Mouse (Mus musculus) adrenal gland, adult (tissue): ENCODE data around the gene Rab3il1.

Source experiments
- DNase-seq, 2 experiments: peaks; one replicate each; pipeline ENCODE4 v3.0.0; 2022 to 2023; ENCODE audit warnings: low spot score in 1 of 2; ENCODE audit not compliant: inconsistent age in 2 of 2

Gene Rab3il1

DNA sequence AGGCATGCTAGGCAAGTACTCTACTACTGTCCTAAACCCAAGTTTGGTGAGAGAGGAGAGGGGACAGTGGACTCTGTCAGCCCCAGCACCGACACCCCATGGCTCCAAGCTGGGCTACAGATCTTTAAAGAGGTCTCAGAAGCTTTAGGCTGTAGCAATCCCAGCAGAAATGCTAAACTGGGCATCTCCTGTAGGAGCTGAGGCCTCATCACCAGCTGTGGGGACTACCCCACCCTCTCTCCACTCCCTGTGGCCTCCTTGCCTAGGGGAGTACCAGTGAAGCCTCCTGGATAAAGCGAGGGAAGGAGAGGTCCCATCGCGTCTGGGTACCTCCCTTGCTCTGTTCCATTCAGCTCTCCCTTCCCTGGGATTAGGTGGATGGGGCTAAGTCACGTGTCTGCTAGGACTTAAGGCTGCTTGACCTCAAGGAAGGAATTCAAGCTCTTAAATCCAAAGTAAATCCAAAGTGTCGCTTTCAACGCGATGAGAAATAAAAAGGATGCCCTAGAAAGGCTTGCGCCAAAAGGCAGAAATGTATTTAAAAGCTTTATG, 57.5 kb downstream of the Rab3il1 start:
- peak in 1 of 2 experiments; percentile 68 for DNase-seq

DNA sequence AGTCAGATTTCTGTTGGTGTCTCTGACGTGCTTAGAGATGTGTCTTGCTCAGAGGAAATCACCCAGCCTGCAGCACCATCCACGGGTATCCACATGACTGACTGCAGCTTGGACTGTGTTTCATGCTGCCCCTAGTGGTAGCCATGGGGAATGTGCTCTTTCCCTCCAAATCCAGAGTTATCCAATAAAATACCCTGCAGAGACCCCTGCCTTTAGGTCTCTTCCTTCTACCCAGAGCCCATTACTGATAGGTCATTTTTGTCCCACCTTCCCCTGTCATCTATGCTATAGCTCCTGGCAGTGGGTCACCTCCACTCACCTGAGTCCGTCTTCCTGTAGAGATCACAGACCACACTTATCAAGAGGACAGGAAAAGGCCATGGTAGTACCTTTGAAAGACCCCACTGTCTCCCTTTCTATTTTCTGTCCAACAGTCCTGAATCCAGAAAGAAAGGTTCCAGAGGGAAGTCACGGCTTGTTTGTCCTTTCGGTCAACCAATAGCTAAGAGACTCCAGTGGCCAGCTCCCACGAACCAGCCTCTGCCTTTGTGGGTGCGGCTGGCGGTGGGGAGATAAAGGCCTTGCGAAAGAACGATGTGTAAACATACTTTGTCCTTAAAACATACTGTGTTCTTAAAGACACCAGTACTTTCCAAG, 58.6 kb downstream of the Rab3il1 start:
- peak; percentile 61 to 86 for DNase-seq

DNA sequence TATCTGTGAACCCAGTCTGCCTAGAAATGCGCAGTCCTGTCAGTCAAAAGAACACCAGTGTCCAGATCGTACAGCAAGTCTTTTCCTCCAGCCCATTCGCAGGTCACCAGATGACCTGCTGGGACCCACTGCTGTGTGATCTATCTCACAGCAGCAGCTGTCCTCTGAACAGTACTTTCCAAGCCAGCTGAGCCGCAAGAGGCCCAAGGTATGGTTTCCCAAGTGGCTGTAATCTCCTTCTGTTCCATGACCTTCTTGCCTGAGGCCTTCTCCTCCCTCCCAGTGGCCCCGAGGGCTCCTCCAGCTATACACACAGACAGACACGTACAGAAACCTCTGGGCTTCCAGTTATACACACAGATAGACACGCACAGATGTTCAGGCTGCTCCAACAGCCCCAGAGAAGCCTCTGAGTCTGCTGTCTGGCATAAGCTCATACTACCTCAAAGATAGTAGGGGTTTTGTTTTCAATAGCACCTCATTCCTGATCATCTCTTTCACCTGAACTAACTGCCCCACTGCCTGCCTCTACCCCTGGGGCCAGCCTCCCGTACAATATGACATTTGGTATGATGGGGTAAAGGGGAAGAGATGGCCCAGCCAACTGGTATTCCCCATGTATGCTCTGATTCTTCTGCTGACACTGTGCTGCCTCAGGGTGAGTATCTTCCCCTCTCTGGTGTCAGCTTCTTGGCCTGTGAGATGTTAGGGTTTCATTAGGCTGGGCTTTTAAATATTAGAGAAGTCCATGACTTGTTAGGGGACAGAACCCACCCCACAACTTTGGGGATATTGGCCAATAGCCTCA, 59.5 kb downstream of the Rab3il1 start:
- peak; percentile 39 to 76 for DNase-seq

DNA sequence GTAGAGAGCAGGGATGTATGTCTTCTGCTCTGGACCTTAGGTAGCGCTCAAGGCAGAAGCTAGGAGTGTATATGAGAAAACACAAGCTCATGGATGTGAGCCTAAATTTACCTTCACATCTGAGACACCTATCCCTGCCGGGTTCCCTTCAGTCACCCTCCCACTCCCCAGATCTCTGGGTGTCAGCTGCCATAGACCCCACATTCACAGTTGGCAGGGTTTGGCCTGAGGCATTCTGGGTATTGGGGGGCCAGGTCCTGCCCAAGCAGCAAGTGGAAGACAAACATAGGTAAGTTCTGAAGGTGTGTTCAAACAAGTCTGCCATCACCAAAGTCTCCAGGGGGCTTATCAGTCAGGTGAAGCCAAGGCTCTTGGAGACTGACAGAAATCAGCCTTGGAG, 60.2 kb downstream of the Rab3il1 start:
- DNase-seq: peak; percentile 18 to 57

DNA sequence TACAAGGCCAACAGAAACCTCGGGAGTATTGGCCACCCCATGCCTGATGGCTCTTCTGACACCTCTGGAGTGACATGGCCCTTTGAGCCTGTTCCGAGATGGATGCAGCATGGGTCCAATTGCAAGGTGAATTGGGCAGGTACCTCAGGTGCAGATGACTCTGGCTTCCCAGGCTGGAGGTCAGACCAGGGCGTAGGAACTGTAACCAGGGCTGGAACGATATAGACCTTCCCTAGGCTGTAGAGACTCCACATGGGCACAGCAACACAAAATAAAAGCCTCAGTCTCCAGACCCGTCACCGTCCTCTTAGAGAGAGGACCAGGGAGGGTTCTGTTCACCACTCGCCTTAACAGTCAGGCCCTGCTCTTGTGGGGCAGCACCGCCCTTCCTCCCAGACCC, 60.8 kb downstream of the Rab3il1 start:
- peak; percentile 20 to 52 for DNase-seq

DNA sequence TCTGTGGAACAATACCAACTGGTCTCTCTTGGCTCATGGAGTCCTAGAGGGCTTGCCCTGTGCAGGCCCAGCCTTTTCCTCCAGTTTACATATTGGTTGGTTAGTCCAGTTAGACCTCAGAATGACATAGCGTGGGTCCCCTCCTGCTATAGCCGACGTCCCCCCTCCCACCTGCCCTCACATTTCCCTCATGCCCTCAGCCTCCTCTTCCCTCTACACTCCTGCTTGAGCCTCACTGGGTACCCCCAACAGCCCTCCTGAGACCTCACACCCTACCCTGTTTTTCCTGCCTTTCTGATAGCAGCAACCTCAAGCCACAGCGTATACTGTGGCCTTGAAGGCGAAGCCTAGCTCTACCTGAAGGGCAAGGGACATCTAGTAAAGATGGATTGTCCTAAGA, 61.4 kb downstream of the Rab3il1 start:
- DNase-seq: peak in 1 of 2 experiments; percentile 57

DNA sequence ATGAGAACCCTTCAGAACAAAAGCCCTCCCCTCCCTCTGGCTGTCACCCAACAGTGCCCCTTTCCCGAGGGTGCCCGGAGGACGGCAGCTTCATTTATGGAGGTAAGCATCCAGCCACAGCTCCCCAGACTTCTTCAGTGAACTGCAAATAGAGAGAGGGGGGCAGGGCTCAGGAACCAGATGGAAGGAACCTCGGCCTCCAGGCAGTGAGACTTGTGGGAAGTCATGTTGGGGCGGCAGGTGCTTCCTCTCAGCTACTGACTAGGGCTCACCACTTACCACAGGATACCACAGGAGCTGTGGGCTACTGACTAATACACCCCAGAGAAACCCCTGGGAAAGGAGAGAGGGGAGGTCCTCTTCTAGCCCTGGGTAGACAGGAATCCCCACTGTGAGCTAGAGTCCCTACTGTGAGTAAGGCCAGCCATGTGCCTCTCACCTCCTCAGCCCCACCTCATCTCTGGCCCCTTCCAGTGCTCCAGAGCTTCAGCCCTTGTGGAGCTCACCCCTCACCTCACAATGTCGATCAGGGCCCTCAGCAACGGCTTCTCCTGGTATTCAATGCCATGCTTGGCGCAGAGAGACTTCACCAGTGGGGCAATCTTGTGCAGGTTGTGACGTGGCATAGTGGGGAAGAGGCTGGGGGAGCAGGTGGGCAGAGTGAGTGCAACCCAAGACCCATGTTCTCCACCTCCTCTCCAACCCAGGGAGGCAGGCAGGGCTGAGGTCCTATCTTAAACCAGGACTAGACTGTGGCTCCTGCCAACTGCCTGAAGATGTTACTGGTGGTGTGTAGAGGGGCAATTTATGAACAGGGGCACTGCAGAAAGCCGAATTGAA, 62.9 kb downstream of the Rab3il1 start:
- peak in 1 of 2 experiments; percentile 56 for DNase-seq

DNA sequence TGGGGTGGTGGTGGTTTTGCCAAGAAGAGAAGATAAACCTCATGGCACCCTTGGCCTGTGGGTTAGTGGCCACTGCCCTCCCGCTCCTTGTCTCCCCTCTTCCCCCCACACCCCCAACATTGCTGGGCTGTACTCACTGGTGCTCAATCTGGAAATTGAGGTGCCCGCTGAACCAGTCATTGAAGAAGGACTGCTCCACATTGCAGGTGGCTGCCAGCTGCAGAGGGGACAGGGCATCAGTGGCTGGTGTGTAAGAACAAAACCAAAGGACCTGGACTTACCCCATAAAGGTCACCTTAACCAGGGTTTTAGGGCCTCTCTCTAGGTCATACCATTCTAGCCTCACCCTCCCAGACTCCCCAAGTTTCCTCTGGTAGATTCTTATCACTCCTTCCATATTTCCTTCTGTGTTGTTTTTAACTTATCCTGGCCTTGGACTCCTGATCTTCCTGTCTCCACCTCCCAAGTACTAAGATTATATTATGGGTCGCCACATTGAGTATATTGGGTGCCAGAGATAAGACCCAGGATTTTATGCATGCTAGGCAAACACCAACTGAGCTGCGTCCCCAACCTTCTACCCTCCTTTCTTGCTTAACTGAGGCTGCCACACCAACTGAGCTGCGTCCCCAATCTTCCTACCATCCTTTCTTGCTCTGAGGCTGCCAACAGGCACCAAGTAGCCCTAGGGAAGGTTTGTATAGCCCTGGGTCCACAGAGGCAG, 64.2 kb downstream of the Rab3il1 start:
- DNase-seq: no peak

DNA sequence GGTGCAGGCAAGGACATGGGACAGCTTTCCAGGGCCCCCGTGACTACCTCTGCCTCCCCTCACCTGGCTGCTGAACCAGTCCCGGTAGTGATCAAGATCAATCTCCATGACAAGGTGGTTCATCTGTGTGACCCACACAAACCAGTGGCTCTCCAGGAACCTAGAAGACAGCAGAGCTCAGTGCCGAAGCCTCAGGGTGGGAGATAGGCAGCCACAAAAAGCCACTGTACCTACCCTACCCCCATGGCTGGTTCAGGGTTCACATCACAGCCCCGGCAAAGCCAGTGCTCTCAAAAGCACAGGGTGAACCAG, 64.7 kb downstream of the Rab3il1 start:
- DNase-seq: no peak

DNA sequence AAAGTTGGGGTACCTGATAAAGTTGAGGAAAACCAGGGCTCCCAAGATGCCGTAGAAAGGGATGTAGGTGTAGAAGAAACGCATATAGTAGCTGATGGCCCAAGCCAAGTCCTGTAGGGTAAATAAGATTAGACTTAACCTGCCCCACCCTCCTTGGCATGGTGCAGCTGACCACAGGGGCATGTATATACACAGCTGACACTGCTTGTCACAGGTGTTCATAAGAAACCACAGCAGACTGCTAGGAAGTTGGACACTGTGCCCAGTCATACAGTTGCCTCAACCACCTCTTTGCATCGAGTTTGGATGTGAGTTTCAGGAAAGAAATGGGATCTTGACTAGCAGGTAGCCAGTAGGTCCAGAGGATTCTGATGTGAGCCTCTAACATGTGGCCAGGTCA, 65.0 kb downstream of the Rab3il1 start:
- DNase-seq: no peak

DNA sequence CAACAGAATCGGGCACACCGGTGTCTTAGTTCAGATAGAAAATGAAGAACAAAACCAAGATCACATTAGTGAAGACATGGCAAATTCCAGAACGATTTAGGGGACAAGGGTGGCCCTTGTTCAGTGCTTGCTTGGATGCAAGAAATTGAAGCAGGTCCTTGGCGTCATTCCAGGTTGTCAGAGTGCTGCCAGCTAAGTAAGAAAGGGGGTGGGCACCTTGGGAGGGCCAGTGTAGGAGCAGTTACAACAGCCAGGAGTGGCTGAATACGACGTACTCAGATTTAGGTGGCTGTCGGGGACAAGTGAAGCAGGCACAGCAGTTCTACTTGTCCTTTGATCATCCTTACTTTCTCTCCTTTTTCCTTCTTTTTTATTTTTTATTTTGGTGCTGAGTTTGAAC, 66.2 kb downstream of the Rab3il1 start:
- no peak for DNase-seq

DNA sequence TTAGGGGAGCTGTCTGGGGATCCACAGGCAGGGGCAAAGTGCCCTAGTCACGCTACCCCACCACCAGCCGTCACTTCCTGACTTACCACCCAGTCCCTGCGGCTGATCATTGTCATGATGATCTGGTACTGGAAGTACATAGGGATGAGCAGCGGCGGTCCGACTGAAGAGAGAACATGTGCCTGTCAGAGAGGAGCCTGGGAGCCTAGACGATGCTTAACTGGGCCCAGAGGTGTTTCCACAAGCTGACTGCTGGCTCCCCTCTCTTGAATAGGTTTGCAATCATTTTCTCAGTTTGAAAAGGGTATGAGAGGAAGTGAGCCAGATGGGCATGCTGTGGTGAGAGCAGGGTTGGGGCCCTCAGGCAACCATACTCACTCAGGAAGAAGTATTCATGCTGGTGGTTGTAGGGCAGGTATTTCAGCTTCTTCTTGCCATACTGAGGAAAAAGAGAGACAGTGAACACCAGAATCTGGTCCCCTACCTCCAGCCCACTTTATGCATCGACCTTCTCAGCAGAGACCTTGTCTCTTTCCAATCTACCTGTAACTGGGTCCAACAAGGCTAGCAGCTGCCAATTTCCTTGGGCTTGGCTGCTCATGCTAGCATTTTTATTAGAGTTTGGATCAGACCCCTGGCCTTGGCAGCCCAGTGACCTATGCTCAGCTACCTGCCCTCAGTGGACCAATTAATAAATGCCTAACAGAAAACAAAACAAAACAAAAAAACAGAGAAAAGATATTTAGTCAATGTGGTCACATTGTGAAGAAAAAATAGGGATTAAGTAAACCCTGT, 68.9 kb downstream of the Rab3il1 start:
- peak in 1 of 2 experiments; percentile 56 for DNase-seq

DNA sequence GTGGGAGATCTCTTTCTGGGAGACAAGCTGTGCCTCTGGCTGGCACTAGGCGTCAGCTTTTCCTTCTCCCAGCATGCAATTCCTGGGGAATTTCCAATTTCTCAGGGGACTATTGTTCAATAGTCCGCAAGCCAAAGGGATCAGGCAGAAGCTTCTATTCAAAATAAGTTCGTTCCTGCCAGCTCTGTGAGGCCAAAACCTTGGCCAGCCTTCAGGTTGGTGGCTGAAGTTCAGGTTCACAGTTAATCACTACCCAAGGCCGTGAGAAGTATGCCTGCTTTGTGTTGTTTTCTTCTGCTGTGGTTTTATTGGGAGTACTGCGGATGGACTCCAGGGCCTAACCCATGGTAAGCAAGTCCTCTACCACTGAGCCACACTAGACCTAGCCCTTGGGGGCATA, 69.7 kb downstream of the Rab3il1 start:
- DNase-seq: no peak

DNA sequence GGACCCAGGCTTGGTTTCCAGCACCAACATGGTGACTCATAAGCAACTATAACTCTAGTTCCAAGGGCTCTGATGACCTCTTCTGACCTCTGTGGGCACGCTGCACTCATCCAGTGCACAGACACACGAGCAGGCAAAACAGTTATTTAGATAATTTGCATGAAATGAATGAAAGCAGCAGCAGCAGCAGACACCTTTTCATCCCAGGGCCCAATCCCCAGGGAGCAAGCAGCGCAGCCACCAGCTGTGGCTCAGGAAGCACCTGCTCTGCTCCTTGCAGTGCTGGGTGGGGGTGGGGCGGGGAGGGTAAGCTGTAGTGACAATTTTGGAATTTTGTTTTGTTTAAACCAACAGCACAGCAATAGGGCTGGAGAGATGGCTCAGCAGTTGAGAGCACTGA, 70.4 kb downstream of the Rab3il1 start:
- DNase-seq: no peak

DNA sequence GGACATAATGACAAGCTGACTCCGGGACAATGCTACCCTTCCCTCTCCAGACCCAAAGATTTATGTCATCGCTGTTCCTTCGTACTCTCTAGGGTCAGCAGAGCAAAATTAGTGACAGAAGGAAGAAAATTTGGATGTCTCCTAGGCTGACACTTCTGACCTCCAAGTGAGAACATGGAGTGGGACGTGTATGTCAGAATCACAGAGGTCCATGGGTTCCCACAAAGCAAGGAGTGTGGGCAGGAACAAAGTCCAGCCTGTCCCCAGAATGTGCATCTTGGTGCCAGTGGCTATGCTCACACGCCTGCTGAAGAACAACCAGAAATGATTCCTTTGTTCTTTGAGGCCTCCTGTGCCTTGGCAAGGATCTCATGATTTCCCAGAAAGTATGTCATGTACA, 71.7 kb downstream of the Rab3il1 start:
- DNase-seq: no peak

DNA sequence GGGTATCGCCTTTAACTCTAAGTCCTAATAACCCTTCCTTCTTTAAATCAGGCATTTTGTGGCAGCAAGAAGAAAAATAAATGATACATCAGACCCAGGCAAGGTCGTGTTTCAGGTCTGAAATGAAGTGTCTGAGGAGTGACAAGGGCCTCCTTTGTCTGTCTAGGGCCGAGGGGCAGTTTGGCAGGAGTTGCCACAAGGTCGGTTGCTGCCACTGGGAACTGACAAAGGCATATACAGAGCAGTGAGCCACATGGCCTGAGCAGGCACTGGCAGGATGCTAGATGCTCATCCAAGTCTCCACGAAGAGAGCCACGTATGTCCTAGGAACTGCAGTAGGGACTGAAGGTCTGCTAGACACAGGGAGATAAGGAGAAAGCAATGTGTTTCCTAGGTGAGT, 76.9 kb downstream of the Rab3il1 start:
- DNase-seq: peak in 1 of 2 experiments; percentile 57

DNA sequence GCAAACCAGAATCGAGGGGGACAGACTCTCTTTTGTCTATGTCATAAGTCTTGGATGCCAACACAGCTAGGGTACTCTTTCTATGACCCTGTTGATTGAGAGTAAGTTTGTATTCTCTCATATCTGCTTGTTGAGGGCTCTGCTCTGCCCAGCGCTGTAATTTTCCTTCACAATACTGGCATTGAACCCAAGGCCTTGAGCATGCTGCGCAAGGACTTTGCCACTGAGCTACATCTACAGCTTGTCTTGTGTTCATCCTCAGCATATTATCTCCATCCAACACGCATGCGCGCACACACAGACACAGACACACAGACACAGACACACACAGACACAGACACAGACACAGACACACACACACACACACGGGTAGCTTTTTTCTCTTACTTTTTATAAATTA, 78.9 kb downstream of the Rab3il1 start:
- DNase-seq: peak in 1 of 2 experiments; percentile 71

DNA sequence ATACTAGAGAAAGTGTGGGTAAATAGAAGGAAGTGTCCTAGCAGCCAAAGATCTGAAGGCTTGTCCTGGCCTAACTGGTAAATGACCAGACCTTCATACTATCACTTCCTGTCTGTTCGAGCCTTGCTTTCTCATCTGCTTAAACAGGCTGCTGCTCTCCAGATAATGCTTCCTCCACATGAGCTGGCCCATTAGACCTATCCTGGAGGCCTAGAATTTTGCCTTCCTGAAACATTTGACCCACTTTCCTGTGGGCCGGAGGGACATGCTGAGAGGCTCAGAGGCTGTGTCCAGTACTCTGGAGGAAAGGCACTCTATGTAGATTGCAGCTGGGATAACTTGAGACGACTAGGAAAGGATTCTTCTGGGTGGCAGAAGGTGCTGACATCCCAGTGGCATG, 80.6 kb downstream of the Rab3il1 start:
- peak in 1 of 2 experiments; percentile 59 for DNase-seq

DNA sequence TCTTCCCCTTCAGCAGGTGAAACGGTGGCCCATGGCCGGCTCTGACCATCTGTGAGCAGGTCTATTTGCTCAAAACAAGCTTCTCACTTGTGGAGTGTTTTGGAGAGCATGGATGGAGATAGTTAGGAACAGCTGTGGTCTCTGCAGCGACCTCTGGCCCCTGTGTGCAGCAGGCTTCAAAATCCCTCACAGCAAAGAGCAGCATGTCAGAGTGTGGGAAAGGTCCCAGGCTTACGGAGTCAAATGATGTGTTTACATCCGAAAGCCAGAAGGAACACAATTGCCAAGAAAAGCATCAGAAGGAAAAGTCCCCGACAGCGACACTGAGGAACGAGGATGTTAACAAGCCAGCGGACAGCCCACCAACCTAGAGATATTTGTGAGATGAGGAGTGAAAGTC, 84.0 kb downstream of the Rab3il1 start:
- DNase-seq: peak in 1 of 2 experiments; percentile 45

DNA sequence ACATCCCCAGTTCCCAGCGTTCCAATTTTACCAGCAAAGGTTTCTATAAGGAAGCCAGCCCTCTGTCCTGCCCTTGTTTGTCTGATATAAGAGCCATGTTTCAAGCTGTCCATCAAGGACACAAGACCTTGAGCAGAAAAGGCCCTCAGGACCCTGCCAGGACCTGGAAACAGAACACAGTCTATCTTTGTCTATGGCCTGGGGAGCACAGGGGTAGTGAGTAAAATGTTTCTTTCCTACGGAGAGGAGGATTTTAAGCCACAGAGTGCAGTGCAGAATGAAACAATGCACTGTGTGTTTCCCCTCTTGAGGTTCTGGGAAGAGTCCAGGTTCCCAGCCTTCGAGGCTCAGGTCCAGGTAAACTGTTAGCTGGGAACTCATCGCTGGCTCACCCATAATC, 85.5 kb downstream of the Rab3il1 start:
- peak in 1 of 2 experiments; percentile 78 for DNase-seq
